Mouse (Mus musculus): Measurements from ENCODE around the gene Kif6.

Kif6 gene

GRCm38 (mm10) chr17:49892390-49892789 is 277.5 kb downstream of the Kif6 start:
- no peak for DNase-seq (ENCODE audit: low spot score in 2 of 2)

- no peak for DNase-seq (ENCODE audit: low spot score in 2 of 2)
Observed at GRCm38 (mm10) chr17:49894471-49894870, 279.5 kb downstream of the Kif6 start.

- DNase-seq (ENCODE audit: low spot score in 2 of 2) = peak; percentile 82 to 89
Observed at GRCm38 (mm10) chr17:49898849-49899331, 284.0 kb downstream of the Kif6 start.

- no peak for DNase-seq (ENCODE audit: low spot score in 2 of 2)
Observed at GRCm38 (mm10) chr17:49902613-49903012, 287.7 kb downstream of the Kif6 start.

GRCm38 (mm10) chr17:49923429-49923828 is 308.5 kb downstream of the Kif6 start:
- no peak for DNase-seq (ENCODE audit: low spot score in 2 of 2)

- peak in 1 of 2 experiments; percentile 27 for DNase-seq (ENCODE audit: low spot score in 2 of 2)
Observed at GRCm38 (mm10) chr17:49927611-49928010, 312.7 kb downstream of the Kif6 start.

- no peak for DNase-seq (ENCODE audit: low spot score in 2 of 2)
Observed at GRCm38 (mm10) chr17:49933806-49934205, 318.9 kb downstream of the Kif6 start.

- no peak for DNase-seq (ENCODE audit: low spot score in 2 of 2)
Observed at GRCm38 (mm10) chr17:49934586-49934985, 319.6 kb downstream of the Kif6 start.

- DNase-seq (ENCODE audit: low spot score in 2 of 2) = peak; percentile 80 to 86
Observed at GRCm38 (mm10) chr17:49935602-49936205, 320.8 kb downstream of the Kif6 start.

GRCm38 (mm10) chr17:49936214-49936613 is 321.3 kb downstream of the Kif6 start:
- no peak for DNase-seq (ENCODE audit: low spot score in 2 of 2)

GRCm38 (mm10) chr17:49939146-49939545 is 324.2 kb downstream of the Kif6 start:
- no peak for DNase-seq (ENCODE audit: low spot score in 2 of 2)

- DNase-seq (ENCODE audit: low spot score in 2 of 2) = peak in 1 of 2 experiments; percentile 10
Observed at GRCm38 (mm10) chr17:49942674-49943073, 327.7 kb downstream of the Kif6 start.

- peak; percentile 78 to 91 for DNase-seq (ENCODE audit: low spot score in 2 of 2)
Observed at GRCm38 (mm10) chr17:49951491-49951855, 336.5 kb downstream of the Kif6 start.

GRCm38 (mm10) chr17:49951856-49952607 is 337.1 kb downstream of the Kif6 start:
- no peak for DNase-seq (ENCODE audit: low spot score in 2 of 2)

GRCm38 (mm10) chr17:49959021-49959420 is 344.1 kb downstream of the Kif6 start:
- DNase-seq (ENCODE audit: low spot score in 2 of 2) = no peak
